Mouse (Mus musculus) testis, adult 2 months (tissue): ENCODE results near the gene Ankrd60. TPM values are rescaled to one million over a fixed set of nuclear protein-coding genes. Genes with fewer than 3 reads are reported as not detected.
A peak's percentile ranks its signal among the peaks of the same experiment; 100 is the strongest.

Source experiments
- H3K27ac ChIP-seq: fragments of 200-500 bp; 2 replicates; pipeline ENCODE4 v1.5.1; 2012; ENCODE audit warnings: low read depth, low read length; ENCODE audit not compliant: control insufficient read depth, insufficient read depth
- H3K27me3 ChIP-seq: fragments of 200-500 bp; 2 replicates; pipeline ENCODE4 v1.6.1; 2012; ENCODE audit warnings: mild to moderate bottlenecking, low read length, moderate library complexity; ENCODE audit not compliant: control insufficient read depth, insufficient read depth
- H3K36me3 ChIP-seq: fragments of 200-500 bp; 2 replicates; pipeline ENCODE4 v1.6.1; 2012; ENCODE audit warnings: mild to moderate bottlenecking, low read length; ENCODE audit not compliant: control insufficient read depth, insufficient read depth
- H3K4me1 ChIP-seq: fragments of 200-500 bp; 2 replicates; pipeline ENCODE4 v1.6.1; 2012; ENCODE audit warnings: low read length; ENCODE audit not compliant: control insufficient read depth, insufficient read depth
- H3K4me3 ChIP-seq: fragments of 200-500 bp; 2 replicates; pipeline ENCODE4 v1.5.1; 2012; ENCODE audit warnings: low read depth, mild to moderate bottlenecking, low read length, moderate library complexity, mixed read lengths; ENCODE audit not compliant: control insufficient read depth
- CTCF ChIP-seq: fragments of 200-500 bp; IDR thresholded peaks from 2 replicates; pipeline ENCODE4 v1.5.1; 2012; ENCODE audit warnings: low read depth, mild to moderate bottlenecking, inconsistent platforms, low read length, moderate library complexity; ENCODE audit not compliant: control insufficient read depth, insufficient read depth, insufficient replicate concordance
- POLR2A ChIP-seq: fragments of 200-500 bp; IDR thresholded peaks from 2 replicates; pipeline ENCODE4 v1.6.1; 2012; ENCODE audit warnings: low read depth, mild to moderate bottlenecking, inconsistent platforms, low read length, moderate library complexity; ENCODE audit not compliant: control insufficient read depth
- polyA plus RNA-seq: library from polyadenylated mRNA; depleted of rRNA; stranded (reverse); fragments of >200 nt; gene quantifications from 2 replicates; pipeline ENCODE4 v1.2.3, GENCODE M21; 2012; rRNA removed

Ankrd60 gene
- polyA plus RNA-seq, result 462 and 467 TPM in 2 replicates

GRCm38 (mm10) chr2:173577669-173578557 is at the start of gene Ankrd60:
Gene Ankrd60, minus strand, starts transcription at chr2:173578365.
- no peak for TF ChIP-seq CTCF
- TF ChIP-seq POLR2A, result peak; percentile 35; the same call in 1 of the 2 replicates
- Histone ChIP-seq H3K27ac (peak within 1 kb of the TSS; percentile 85), H3K27me3 (no peaks in the 10 kb centered on the region), H3K36me3 (no peaks in the 10 kb centered on the region; the same call in 1 of the 2 replicates), H3K4me1 (peaks cover 3% of the 10 kb centered on the region), H3K4me3 (peak within 1 kb of the TSS; percentile 92)

DNA sequence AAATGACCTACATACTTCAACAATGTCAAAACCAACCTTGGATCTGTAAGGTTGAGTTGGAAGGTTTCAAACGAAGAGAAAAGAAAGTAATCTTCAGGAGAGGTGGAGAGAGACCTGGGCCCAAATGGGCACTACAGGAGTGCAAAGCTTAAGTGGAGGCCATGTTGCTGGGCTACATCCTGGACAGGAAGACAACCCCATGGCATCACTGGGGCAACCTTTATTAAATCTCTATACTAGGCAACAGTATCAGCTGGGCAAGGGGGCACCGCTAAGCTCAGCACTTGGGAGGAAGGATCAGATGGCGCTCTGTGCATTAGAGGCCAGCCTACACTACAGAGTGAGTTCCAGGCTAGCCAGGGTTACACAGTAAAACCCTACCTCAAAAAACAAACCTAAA is 47.6 kb upstream of the Ankrd60 start:
- H3K4me1 ChIP-seq, result no peaks in the 10 kb centered on the region
- no peak overlapping the region for H3K4me3 ChIP-seq
- TF ChIP-seq POLR2A (no peak), CTCF (no peak)
- H3K27me3 ChIP-seq, result no peaks in the 10 kb centered on the region
- no peaks in the 10 kb centered on the region for H3K36me3 ChIP-seq
- H3K27ac ChIP-seq, result no peak overlapping the region

DNA sequence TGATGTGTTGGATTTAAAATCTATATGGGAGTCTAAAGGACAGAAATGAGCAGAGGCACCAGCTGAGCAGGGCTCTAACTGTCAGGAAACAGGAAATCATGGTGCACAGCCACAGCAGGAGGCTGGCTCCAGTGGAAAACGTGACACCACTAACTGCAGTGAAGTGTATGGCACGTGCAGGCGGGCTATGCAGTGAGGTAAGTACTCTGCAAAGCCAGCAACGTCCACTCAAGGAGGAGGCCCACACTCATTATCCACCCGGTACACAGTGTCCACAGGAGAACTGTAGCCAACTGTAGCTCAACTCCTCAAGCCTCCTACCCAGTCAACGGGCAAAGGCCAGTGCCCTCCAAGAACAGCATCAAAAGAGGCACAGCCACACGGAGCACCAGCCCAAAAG is 46.5 kb upstream of the Ankrd60 start:
- no peaks in the 10 kb centered on the region for H3K27me3 ChIP-seq
- H3K4me1 ChIP-seq, result no peaks in the 10 kb centered on the region
- no peaks in the 10 kb centered on the region for H3K36me3 ChIP-seq
- no peak overlapping the region for H3K27ac ChIP-seq
- no peak overlapping the region for H3K4me3 ChIP-seq
- TF ChIP-seq CTCF (no peak), POLR2A (no peak)

GRCm38 (mm10) chr2:173622173-173622601 is 44.0 kb upstream of the Ankrd60 start:
- TF ChIP-seq CTCF (no peak), POLR2A (no peak)
- no peak overlapping the region for H3K27ac ChIP-seq
- no peaks in the 10 kb centered on the region for H3K27me3 ChIP-seq

GRCm38 (mm10) chr2:173620645-173621044 is 42.5 kb upstream of the Ankrd60 start:
- Histone ChIP-seq H3K36me3 (no peaks in the 10 kb centered on the region), H3K27me3 (no peaks in the 10 kb centered on the region), H3K4me1 (no peaks in the 10 kb centered on the region), H3K27ac (no peak overlapping the region), H3K4me3 (no peak overlapping the region)
- TF ChIP-seq CTCF, result no peak
- TF ChIP-seq POLR2A, result no peak

More at GRCm38 (mm10) chr2:173622173-173622601, 44.0 kb upstream of the Ankrd60 start:
- Histone ChIP-seq H3K4me3 (no peak overlapping the region), H3K4me1 (no peaks in the 10 kb centered on the region), H3K36me3 (no peaks in the 10 kb centered on the region)

- no peaks in the 10 kb centered on the region for H3K27me3 ChIP-seq
- H3K36me3 ChIP-seq, result no peaks in the 10 kb centered on the region
- no peak overlapping the region for H3K27ac ChIP-seq
- no peak overlapping the region for H3K4me3 ChIP-seq
- no peak for TF ChIP-seq CTCF
- no peak for TF ChIP-seq POLR2A
- H3K4me1 ChIP-seq, result no peaks in the 10 kb centered on the region
Measured at GRCm38 (mm10) chr2:173619132-173619531, 41.0 kb upstream of the Ankrd60 start.

- Histone ChIP-seq H3K4me1 (no peaks in the 10 kb centered on the region), H3K27me3 (no peaks in the 10 kb centered on the region), H3K4me3 (no peak overlapping the region), H3K27ac (no peak overlapping the region), H3K36me3 (no peaks in the 10 kb centered on the region)
- no peak for TF ChIP-seq CTCF
- TF ChIP-seq POLR2A, result no peak
Measured at GRCm38 (mm10) chr2:173616156-173616555, 38.0 kb upstream of the Ankrd60 start.
